Mouse (Mus musculus) stomach, postnatal 0 days (tissue): Measurements from ENCODE around the gene Scamp3. TPM values are rescaled to one million over a fixed set of nuclear protein-coding genes. Genes with fewer than 3 reads are reported as not detected.
A peak's percentile ranks its signal among the peaks of the same experiment; 100 is the strongest.

ENCODE experiments used
- ATAC-seq: fragments of 200-750 bp; cut with Nextera tagmentation; 2 replicates; pipeline ENCODE4 v1.8.0; 2017; ENCODE audit not compliant: low FRiP score, low TSS enrichment
- DNase-seq: peaks from one replicate; pipeline ENCODE4 v3.0.0-alpha.2; 2016; ENCODE audit warnings: low spot score
- H3K27ac ChIP-seq: fragments of 300-500 bp; sonication (generic); replicated peaks from 2 replicates; pipeline ENCODE4 v1.5.1; 2014; ENCODE audit warnings: mild to moderate bottlenecking, control low read depth
- H3K27me3 ChIP-seq: fragments of 300-500 bp; sonication (generic); 2 replicates; pipeline ENCODE4 v1.6.1; 2014; ENCODE audit warnings: low read length; ENCODE audit not compliant: control insufficient read depth, insufficient read depth
- H3K36me3 ChIP-seq: fragments of 300-500 bp; sonication (generic); 2 replicates; pipeline ENCODE4 v1.6.1; 2014; ENCODE audit warnings: low read length, mixed read lengths; ENCODE audit not compliant: control insufficient read depth, insufficient read depth
- H3K4me1 ChIP-seq: fragments of 300-500 bp; sonication (generic); replicated peaks from 2 replicates; pipeline ENCODE4 v1.6.1; 2014; ENCODE audit warnings: antibody characterized with exemption; ENCODE audit not compliant: control insufficient read depth, insufficient read depth
- H3K4me2 ChIP-seq: fragments of 300-500 bp; sonication (generic); replicated peaks from 2 replicates; pipeline ENCODE4 v1.6.1; 2014; ENCODE audit warnings: low read depth, mild to moderate bottlenecking, control low read depth, moderate library complexity
- H3K4me3 ChIP-seq: fragments of 300-500 bp; sonication (generic); 2 replicates; pipeline ENCODE4 v1.5.1; 2014; ENCODE audit warnings: low read depth, low read length, control low read depth
- H3K9ac ChIP-seq: fragments of 300-500 bp; sonication (generic); 2 replicates; pipeline ENCODE4 v1.6.1; 2014; ENCODE audit warnings: mild to moderate bottlenecking, low read length, control low read depth, mixed read lengths
- H3K9me3 ChIP-seq: fragments of 300-500 bp; sonication (generic); 2 replicates; pipeline ENCODE4 v1.6.1; 2016; ENCODE audit warnings: low read length; ENCODE audit not compliant: control insufficient read depth
- CTCF ChIP-seq: IDR thresholded peaks from 2 replicates; pipeline ENCODE4 v1.5.1; 2016; ENCODE audit warnings: antibody characterized with exemption, low read depth, mild to moderate bottlenecking, moderate library complexity
- EP300 ChIP-seq: optimal IDR thresholded peaks from 2 replicates; pipeline ENCODE3; 2016; ENCODE audit warnings: antibody characterized with exemption
- WGBS: fragments of 180-500 bp; shearing (Covaris S2); extraction: QIAGEN DNeasy Blood & Tissue Kit; methylation state at CpG from one replicate; pipeline ENCODE4 v1.1.7; 2014; 5-methylcytosine and 5-hydroxymethylcytosine counted together
- polyA plus RNA-seq: library from polyadenylated mRNA; unstranded; fragments of >200 nt; fragmentation: Nextera tagmentation; extraction: Ambion mirVana; gene quantifications from 2 replicates; pipeline ENCODE4 v1.2.1, GENCODE M21; 2015

Gene Scamp3
- polyA plus RNA-seq, 1 experiment from 2014 or later = 65.4 TPM

- Histone ChIP-seq H3K9me3 (no peaks in the 10 kb centered on the region), H3K36me3 (no peaks in the 10 kb centered on the region), H3K27me3 (no peaks in the 10 kb centered on the region), H3K4me2 (peak overlapping the region; percentile 48), H3K4me1 (no peaks in the 10 kb centered on the region), H3K9ac (peak overlapping the region; percentile 43; the same call in 1 of the 2 replicates), H3K27ac (no peak overlapping the region), H3K4me3 (peak overlapping the region; percentile 24; the same call in 1 of the 2 replicates)
- DNase-seq (no peak), ATAC-seq (peak; percentile 53)
- WGBS = 8% methylated on average over 15 of the region's 15 CpGs
- no peak for TF ChIP-seq CTCF
- no peak for TF ChIP-seq EP300
Observed at GRCm38 (mm10) chr3:89147979-89148311, 29.3 kb upstream of the Scamp3 start.

DNA sequence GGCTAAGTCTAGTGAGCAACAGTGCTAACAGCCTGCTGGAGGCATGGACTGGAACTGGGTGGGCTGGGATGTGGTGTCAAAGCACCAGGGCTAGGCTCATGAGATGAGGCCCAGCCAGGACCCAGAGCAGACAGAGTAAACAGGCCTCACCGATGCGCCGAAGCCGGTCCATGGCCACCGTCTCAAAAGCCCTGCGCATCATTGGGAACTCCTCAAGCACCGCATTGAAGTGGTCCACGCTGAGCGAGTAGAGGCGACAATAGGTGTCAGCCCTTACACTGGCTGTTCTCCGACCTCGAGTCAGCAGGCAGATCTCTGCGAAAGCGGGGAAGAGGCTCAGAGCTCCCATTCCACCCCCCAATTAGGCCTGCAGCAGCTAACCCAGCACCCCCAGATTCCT is 28.7 kb upstream of the Scamp3 start:
- no peaks in the 10 kb centered on the region for H3K9me3 ChIP-seq
- DNase-seq = no peak
- no peak for ATAC-seq
- no peaks in the 10 kb centered on the region for H3K27me3 ChIP-seq
- H3K36me3 ChIP-seq = no peaks in the 10 kb centered on the region
- no peak overlapping the region for H3K27ac ChIP-seq
- H3K9ac ChIP-seq = no peak overlapping the region
- no peak overlapping the region for H3K4me3 ChIP-seq
- no peak overlapping the region for H3K4me2 ChIP-seq
- H3K4me1 ChIP-seq = no peaks in the 10 kb centered on the region
- WGBS = 80% methylated on average over 14 of the region's 14 CpGs
- TF ChIP-seq CTCF (no peak), EP300 (no peak)

- 51% methylated on average over 17 of the region's 17 CpGs for WGBS
- no peak overlapping the region for H3K9ac ChIP-seq
- H3K4me3 ChIP-seq = no peak overlapping the region
- TF ChIP-seq CTCF (no peak), EP300 (no peak)
- H3K36me3 ChIP-seq = no peaks in the 10 kb centered on the region
- DNase-seq (no peak), ATAC-seq (no peak)
- no peaks in the 10 kb centered on the region for H3K4me1 ChIP-seq
- no peak overlapping the region for H3K27ac ChIP-seq
- no peak overlapping the region for H3K4me2 ChIP-seq
- H3K27me3 ChIP-seq = no peaks in the 10 kb centered on the region
- H3K9me3 ChIP-seq = no peaks in the 10 kb centered on the region
Observed at GRCm38 (mm10) chr3:89152084-89152835, 25.0 kb upstream of the Scamp3 start.

DNA sequence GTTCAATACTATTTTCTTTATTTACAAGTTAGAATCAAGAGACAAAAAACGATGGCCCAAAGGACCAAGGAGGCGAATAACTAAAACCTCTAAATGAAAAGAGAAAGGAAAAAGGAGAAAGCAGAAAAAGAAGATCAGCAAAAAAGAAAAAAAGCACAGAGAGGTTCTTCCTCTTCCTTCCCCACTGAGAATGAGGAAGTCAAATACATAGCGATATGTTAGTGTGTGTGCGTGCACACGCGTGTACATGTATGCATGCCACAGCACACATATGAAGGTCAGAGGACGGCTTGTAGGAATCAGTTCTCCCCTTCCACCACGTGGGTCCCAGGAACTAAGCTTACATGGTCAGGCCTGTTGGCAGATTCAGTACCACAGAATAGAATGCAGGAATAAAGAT is 20.3 kb upstream of the Scamp3 start:
- WGBS = 85% methylated on average over 8 of the region's 8 CpGs

DNA sequence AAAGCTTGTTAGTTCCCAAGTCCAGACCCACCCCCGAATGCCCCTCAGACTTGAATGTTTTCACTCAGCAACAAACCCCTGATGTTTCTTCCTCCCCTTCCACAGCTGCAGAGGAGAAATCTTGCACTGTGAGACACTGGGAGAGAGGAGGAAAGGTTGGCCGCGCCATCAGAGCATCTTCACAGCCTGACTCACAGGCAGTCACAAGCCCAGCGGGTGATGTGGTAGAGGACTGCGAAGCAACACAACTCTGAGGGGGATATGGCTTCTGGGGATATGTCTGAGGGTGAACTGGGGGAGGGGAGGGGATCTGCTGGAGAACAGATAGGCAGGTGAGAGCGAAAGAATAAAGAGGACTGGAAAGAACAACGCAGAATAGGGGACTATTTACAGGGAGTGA is 18.6 kb upstream of the Scamp3 start:
- 20% methylated on average over 7 of the region's 7 CpGs for WGBS
- Histone ChIP-seq H3K9ac (no peak overlapping the region), H3K9me3 (no peaks in the 10 kb centered on the region), H3K27me3 (no peaks in the 10 kb centered on the region), H3K27ac (no peak overlapping the region), H3K4me2 (no peak overlapping the region), H3K4me1 (peaks cover 7% of the 10 kb centered on the region; the same call in 1 of the 2 replicates), H3K4me3 (no peak overlapping the region), H3K36me3 (no peaks in the 10 kb centered on the region)
- ATAC-seq (no peak), DNase-seq (no peak)
- TF ChIP-seq EP300 (no peak), CTCF (no peak)

More for the DNA sequence above, 20.3 kb upstream of the Scamp3 start:
- no peak overlapping the region for H3K9ac ChIP-seq
- no peak overlapping the region for H3K4me2 ChIP-seq
- no peak for ATAC-seq
- H3K4me1 ChIP-seq = peaks cover 7% of the 10 kb centered on the region; the same call in 1 of the 2 replicates
- TF ChIP-seq CTCF (no peak), EP300 (no peak)
- H3K27ac ChIP-seq = no peak overlapping the region
- DNase-seq = no peak
- H3K4me3 ChIP-seq = no peak overlapping the region
- no peaks in the 10 kb centered on the region for H3K36me3 ChIP-seq
- H3K9me3 ChIP-seq = no peaks in the 10 kb centered on the region
- H3K27me3 ChIP-seq = no peaks in the 10 kb centered on the region

- Histone ChIP-seq H3K4me2 (peak overlapping the region; percentile 97), H3K36me3 (no peaks in the 10 kb centered on the region), H3K4me3 (peak overlapping the region; percentile 51), H3K9me3 (no peaks in the 10 kb centered on the region), H3K27me3 (no peaks in the 10 kb centered on the region), H3K4me1 (peaks cover 7% of the 10 kb centered on the region; the same call in 1 of the 2 replicates), H3K9ac (no peak overlapping the region), H3K27ac (no peak overlapping the region)
- DNase-seq (peak; percentile 73), ATAC-seq (peak; percentile 37; the same call in 1 of the 2 replicates)
- WGBS = under 1% methylated on average over 13 of the region's 13 CpGs
- TF ChIP-seq CTCF = no peak
- TF ChIP-seq EP300 = no peak
Observed at GRCm38 (mm10) chr3:89159211-89159610, 18.1 kb upstream of the Scamp3 start.
